Mouse (Mus musculus) intestine, postnatal 0 days (tissue): ENCODE data around the gene Cul4a. TPM values are rescaled to one million over a fixed set of nuclear protein-coding genes. Genes with fewer than 3 reads are reported as not detected.
A peak's percentile ranks its signal among the peaks of the same experiment; 100 is the strongest.
"Not testable (repeated sequence)": the region's sequence is repeated elsewhere in the genome, so short reads cannot be mapped to it uniquely, and the experiment has no call there.

ENCODE experiments used
- ATAC-seq: fragments of 200-750 bp; cut with Nextera tagmentation; 2 replicates; pipeline ENCODE4 v1.8.0; 2017; ENCODE audit warnings: mild to moderate bottlenecking, moderate TSS enrichment, moderate library complexity
- H3K27ac ChIP-seq: fragments of 300-500 bp; sonication (generic); 2 replicates; pipeline ENCODE4 v1.5.1; 2014; ENCODE audit warnings: mild to moderate bottlenecking, low read depth, low read length, moderate library complexity
- H3K27me3 ChIP-seq: fragments of 300-500 bp; sonication (generic); replicated peaks from 2 replicates; pipeline ENCODE4 v1.6.1; 2014; ENCODE audit warnings: low read length, mixed read lengths; ENCODE audit not compliant: control insufficient read depth, insufficient read depth
- H3K36me3 ChIP-seq: fragments of 300-500 bp; sonication (generic); 2 replicates; pipeline ENCODE4 v1.6.1; 2014; ENCODE audit warnings: mild to moderate bottlenecking, moderate library complexity; ENCODE audit not compliant: control insufficient read depth, insufficient read depth
- H3K4me1 ChIP-seq: fragments of 300-500 bp; sonication (generic); replicated peaks from 2 replicates; pipeline ENCODE4 v1.6.1; 2014; ENCODE audit warnings: antibody characterized with exemption, low read length, mixed read lengths; ENCODE audit not compliant: control insufficient read depth, insufficient read depth
- H3K4me2 ChIP-seq: fragments of 300-500 bp; sonication (generic); replicated peaks from 2 replicates; pipeline ENCODE4 v1.6.1; 2014; ENCODE audit warnings: low read depth, mild to moderate bottlenecking, moderate library complexity
- H3K4me3 ChIP-seq: fragments of 300-500 bp; sonication (generic); 2 replicates; pipeline ENCODE4 v1.5.1; 2014; ENCODE audit warnings: low read depth, low read length
- H3K9ac ChIP-seq: fragments of 300-500 bp; sonication (generic); 2 replicates; pipeline ENCODE4 v1.6.1; 2014; ENCODE audit warnings: mild to moderate bottlenecking, low read depth, low read length
- H3K9me3 ChIP-seq: fragments of 300-500 bp; sonication (generic); 2 replicates; pipeline ENCODE4 v1.6.1; 2016; ENCODE audit warnings: mixed run types; ENCODE audit not compliant: control insufficient read depth
- CTCF ChIP-seq: sonication (generic); IDR thresholded peaks from 2 replicates; pipeline ENCODE4 v1.5.1; 2016; ENCODE audit warnings: low read depth, mild to moderate bottlenecking, control low read depth, antibody characterized with exemption, moderate library complexity
- WGBS: fragments of 180-500 bp; shearing (Covaris S2); extraction: QIAGEN DNeasy Blood & Tissue Kit; methylation state at CpG from one replicate; pipeline ENCODE4 v1.1.7; 2014; 5-methylcytosine and 5-hydroxymethylcytosine counted together
- polyA plus RNA-seq: library from polyadenylated mRNA; unstranded; fragments of >200 nt; fragmentation: Nextera tagmentation; extraction: Ambion mirVana; gene quantifications from 2 replicates; pipeline ENCODE4 v1.2.1, GENCODE M21; 2015

The Cul4a gene
- polyA plus RNA-seq: 44.9 and 49.7 TPM in 2 replicates

- Histone ChIP-seq H3K27me3 (no peaks in the 10 kb centered on the region), H3K4me1 (peaks cover 7% of the 10 kb centered on the region; the same call in 1 of the 2 replicates), H3K4me2 (peak within 1 kb of the TSS; percentile 77), H3K9ac (peak within 1 kb of the TSS; percentile 96), H3K36me3 (0 out of 2 replicates have a peak, but pooled peaks cover 5% of the 10 kb centered on the region), H3K27ac (peak within 1 kb of the TSS; percentile 94), H3K4me3 (peak within 1 kb of the TSS; percentile 94), H3K9me3 (no peaks in the 10 kb centered on the region)
- peak; percentile 90 for TF ChIP-seq CTCF
- ATAC-seq: peak; percentile 94
- under 1% methylated on average over 74 of the region's 87 CpGs for WGBS
Measured at GRCm38 (mm10) chr8:13105087-13105881, at the start of gene Cul4a, which contains the start of gene Pcid2. Gene Cul4a, plus strand, starts transcription at chr8:13105621. Gene Pcid2, minus strand, starts transcription at chr8:13105459.

DNA sequence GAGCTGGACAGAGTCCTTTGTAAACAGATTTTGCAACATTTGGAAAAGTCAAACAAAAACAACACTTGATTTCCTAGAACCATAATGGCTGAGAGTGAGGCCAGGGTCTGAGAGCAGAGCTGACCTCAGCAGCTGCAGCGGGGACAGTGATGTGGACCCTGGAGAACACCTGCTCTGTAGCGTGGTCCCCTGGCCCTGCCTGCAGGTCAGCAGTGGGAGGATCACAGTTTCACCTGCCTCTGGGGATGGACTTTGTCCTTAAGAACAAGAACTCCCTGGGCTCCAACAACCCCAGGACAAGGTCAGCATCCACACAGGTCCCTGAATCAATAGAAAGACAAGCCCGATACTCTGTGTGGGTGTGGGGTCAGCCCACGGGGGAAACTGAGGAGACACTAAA, 48.1 kb upstream of the Cul4a start:
- no peaks in the 10 kb centered on the region for H3K4me1 ChIP-seq
- WGBS: 48% methylated on average over 4 of the region's 4 CpGs

GRCm38 (mm10) chr8:13060441-13061150, 44.8 kb upstream of the Cul4a start, which contains the start of gene Proz:
Gene Proz, plus strand, starts transcription at chr8:13060914.
- WGBS: 43% methylated on average over 17 of the region's 17 CpGs
- peak within 1 kb of the TSS; percentile 51 for H3K4me2 ChIP-seq
- no peaks in the 10 kb centered on the region for H3K27me3 ChIP-seq
- H3K9ac ChIP-seq: no peak within 1 kb of the TSS
- H3K4me1 ChIP-seq: no peaks in the 10 kb centered on the region
- peak; percentile 90 for ATAC-seq
- H3K27ac ChIP-seq: peak within 1 kb of the TSS; percentile 74
- no peak for TF ChIP-seq CTCF
- peaks cover 5% of the 10 kb centered on the region; the same call in 1 of the 2 replicates for H3K36me3 ChIP-seq
- H3K4me3 ChIP-seq: peak within 1 kb of the TSS; percentile 8; the same call in 1 of the 2 replicates
- H3K9me3 ChIP-seq: no peaks in the 10 kb centered on the region

More for the DNA sequence above, 48.1 kb upstream of the Cul4a start:
- no peak overlapping the region for H3K4me3 ChIP-seq
- no peaks in the 10 kb centered on the region for H3K36me3 ChIP-seq
- H3K4me2 ChIP-seq: no peak overlapping the region
- no peaks in the 10 kb centered on the region for H3K27me3 ChIP-seq
- no peak for TF ChIP-seq CTCF
- no peaks in the 10 kb centered on the region for H3K9me3 ChIP-seq
- H3K27ac ChIP-seq: no peak overlapping the region
- no peak for ATAC-seq
- H3K9ac ChIP-seq: no peak overlapping the region

DNA sequence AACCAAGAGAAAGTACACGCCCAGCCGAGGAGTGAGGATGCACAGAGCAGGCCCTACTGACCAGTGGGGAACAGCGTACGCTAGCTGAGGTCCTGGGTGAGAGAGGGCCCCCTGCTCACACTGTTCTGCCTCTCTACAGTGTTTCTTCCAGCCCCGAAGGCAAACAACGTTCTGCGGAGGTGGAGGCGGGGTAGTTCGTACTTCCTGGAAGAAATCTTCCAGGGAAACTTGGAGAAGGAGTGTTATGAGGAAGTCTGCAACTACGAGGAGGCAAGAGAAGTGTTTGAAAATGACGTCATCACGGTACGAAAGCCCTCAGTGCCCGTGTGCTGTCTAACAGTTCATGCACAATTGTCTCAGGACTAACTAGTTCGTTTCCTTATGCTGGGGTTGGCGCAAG, 42.3 kb upstream of the Cul4a start:
- H3K36me3 ChIP-seq: peaks cover 5% of the 10 kb centered on the region; the same call in 1 of the 2 replicates
- no peak for TF ChIP-seq CTCF
- H3K4me1 ChIP-seq: no peaks in the 10 kb centered on the region
- H3K4me3 ChIP-seq: no peak overlapping the region
- no peaks in the 10 kb centered on the region for H3K27me3 ChIP-seq
- peak; percentile 17 for ATAC-seq
- H3K27ac ChIP-seq: no peak overlapping the region
- peak overlapping the region; percentile 17; the same call in 1 of the 2 replicates for H3K4me2 ChIP-seq
- no peaks in the 10 kb centered on the region for H3K9me3 ChIP-seq
- 46% methylated on average over 16 of the region's 16 CpGs for WGBS
- H3K9ac ChIP-seq: no peak overlapping the region

- peaks cover 49% of the 10 kb centered on the region for H3K36me3 ChIP-seq
- H3K9ac ChIP-seq: no peak overlapping the region
- no peak for TF ChIP-seq CTCF
- no peak overlapping the region for H3K27ac ChIP-seq
- no peaks in the 10 kb centered on the region for H3K9me3 ChIP-seq
- no peak overlapping the region for H3K4me2 ChIP-seq
- 64% methylated on average over 11 of the region's 11 CpGs for WGBS
- no peak for ATAC-seq
- no peaks in the 10 kb centered on the region for H3K27me3 ChIP-seq
- no peaks in the 10 kb centered on the region for H3K4me1 ChIP-seq
- no peak overlapping the region for H3K4me3 ChIP-seq
Measured at GRCm38 (mm10) chr8:13073255-13073654, 32.2 kb upstream of the Cul4a start.

- Histone ChIP-seq H3K27ac (no peak overlapping the region), H3K4me1 (no peaks in the 10 kb centered on the region), H3K4me2 (no peak overlapping the region), H3K9ac (no peak overlapping the region), H3K27me3 (no peaks in the 10 kb centered on the region), H3K4me3 (no peak overlapping the region), H3K36me3 (peaks cover 66% of the 10 kb centered on the region), H3K9me3 (no peaks in the 10 kb centered on the region)
- no peak for ATAC-seq
- no peak for TF ChIP-seq CTCF
- WGBS: 85% methylated on average over 8 of the region's 8 CpGs
Measured at GRCm38 (mm10) chr8:13075044-13075443, 30.4 kb upstream of the Cul4a start.

DNA sequence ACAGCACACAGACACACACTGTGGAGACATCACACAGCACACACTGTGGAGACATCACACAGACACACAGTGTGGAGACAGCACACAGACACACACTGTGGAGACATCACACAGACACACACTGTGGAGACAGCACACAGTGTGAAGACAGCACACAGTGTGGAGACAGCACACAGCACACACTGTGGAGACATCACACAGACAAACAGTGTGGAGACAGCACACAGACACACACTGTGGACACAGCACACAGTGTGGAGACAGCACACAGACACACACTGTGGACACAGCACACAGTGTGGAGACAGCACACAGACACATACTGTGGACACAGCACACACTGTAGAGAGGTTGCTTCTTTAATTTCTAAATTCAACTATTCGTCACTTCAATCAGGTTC, 29.8 kb upstream of the Cul4a start:
- not testable (repeated sequence) for H3K27ac ChIP-seq, H3K9ac ChIP-seq, H3K27me3 ChIP-seq, H3K4me1 ChIP-seq, H3K9me3 ChIP-seq, H3K4me2 ChIP-seq, ATAC-seq, H3K4me3 ChIP-seq
- 92% methylated on average over 1 of the region's 1 CpGs for WGBS
- H3K36me3 ChIP-seq: peaks cover 72% of the 10 kb centered on the region
